Mouse (Mus musculus) embryonic fibroblast, embryonic 13.5 days (primary cell): ENCODE data around the gene Prodh2.

ENCODE experiments used
- CTCF ChIP-seq: IDR thresholded peaks from 2 replicates; pipeline ENCODE4 v1.5.1; 2011; ENCODE audit warnings: mild to moderate bottlenecking, control low read depth, low read length, moderate library complexity, borderline replicate concordance; ENCODE audit not compliant: insufficient read depth
- POLR2A ChIP-seq: IDR thresholded peaks from 2 replicates; pipeline ENCODE4 v1.6.1; 2011; ENCODE audit warnings: low read depth, mild to moderate bottlenecking, control low read depth, low read length, moderate library complexity

- TF ChIP-seq CTCF (no peak), POLR2A (no peak)
Observed at GRCm38 (mm10) chr7:30443696-30444095, 49.7 kb upstream of the Prodh2 start.
